Mouse (Mus musculus): ENCODE results near the gene Smim24. TPM values are rescaled to one million over a fixed set of nuclear protein-coding genes. Genes with fewer than 3 reads are reported as not detected.

Smim24 gene
- polyA plus RNA-seq, 2 experiments: 4.3 to 7.8 TPM

- ATAC-seq (ENCODE audit: low FRiP score, low read depth) (no peak), DNase-seq (ENCODE audit: low spot score) (no peak)
- H3K36me3 ChIP-seq (ENCODE audit: control insufficient read depth, insufficient read depth, low read length): peaks cover 63% of the 10 kb centered on the region
- H3K4me1 ChIP-seq (ENCODE audit: control insufficient read depth, insufficient read depth, low read length): peaks cover 14% of the 10 kb centered on the region
- H3K9ac ChIP-seq (ENCODE audit: low read depth, low read length, severe bottlenecking): no peak overlapping the region
- no peak for TF ChIP-seq POLR2A (IDR thresholded peaks at IDR 0.05; ENCODE audit: borderline replicate concordance, extremely low read depth, insufficient read depth, insufficient read length)
- no peak overlapping the region for H3K4me3 ChIP-seq (replicated peaks; ENCODE audit: low read length)
- H3K4me2 ChIP-seq (replicated peaks; ENCODE audit: low read depth, low read length, severe bottlenecking): no peak overlapping the region
- no peaks in the 10 kb centered on the region for H3K9me3 ChIP-seq (ENCODE audit: control insufficient read depth, low read length)
- peaks cover 26% of the 10 kb centered on the region for H3K27me3 ChIP-seq (ENCODE audit: control insufficient read depth, insufficient read depth, low read length)
- WGBS: 91% methylated on average over 6 of the region's 6 CpGs
- H3K27ac ChIP-seq (replicated peaks; ENCODE audit: low read depth, low read length): no peak overlapping the region
Measured at GRCm38 (mm10) chr10:81366477-81367206, 26.2 kb upstream of the Smim24 start.

- 63% methylated on average over 6 of the region's 6 CpGs for WGBS
- Histone ChIP-seq H3K4me2 (replicated peaks; ENCODE audit: low read depth, low read length, severe bottlenecking) (no peak overlapping the region), H3K9me3 (ENCODE audit: control insufficient read depth, low read length) (no peaks in the 10 kb centered on the region), H3K36me3 (ENCODE audit: control insufficient read depth, insufficient read depth, low read length) (peaks cover 67% of the 10 kb centered on the region), H3K4me1 (ENCODE audit: control insufficient read depth, insufficient read depth, low read length) (peaks cover 14% of the 10 kb centered on the region), H3K9ac (ENCODE audit: low read depth, low read length, severe bottlenecking) (no peak overlapping the region), H3K27ac (replicated peaks; ENCODE audit: low read depth, low read length) (no peak overlapping the region), H3K27me3 (ENCODE audit: control insufficient read depth, insufficient read depth, low read length) (peaks cover 26% of the 10 kb centered on the region), H3K4me3 (replicated peaks; ENCODE audit: low read length) (no peak overlapping the region)
- DNase-seq (ENCODE audit: low spot score): no peak
- TF ChIP-seq POLR2A (IDR thresholded peaks at IDR 0.05; ENCODE audit: borderline replicate concordance, extremely low read depth, insufficient read depth, insufficient read length): no peak
- ATAC-seq (ENCODE audit: low FRiP score, low read depth): no peak
Measured at GRCm38 (mm10) chr10:81367207-81367495, 25.7 kb upstream of the Smim24 start.

DNA sequence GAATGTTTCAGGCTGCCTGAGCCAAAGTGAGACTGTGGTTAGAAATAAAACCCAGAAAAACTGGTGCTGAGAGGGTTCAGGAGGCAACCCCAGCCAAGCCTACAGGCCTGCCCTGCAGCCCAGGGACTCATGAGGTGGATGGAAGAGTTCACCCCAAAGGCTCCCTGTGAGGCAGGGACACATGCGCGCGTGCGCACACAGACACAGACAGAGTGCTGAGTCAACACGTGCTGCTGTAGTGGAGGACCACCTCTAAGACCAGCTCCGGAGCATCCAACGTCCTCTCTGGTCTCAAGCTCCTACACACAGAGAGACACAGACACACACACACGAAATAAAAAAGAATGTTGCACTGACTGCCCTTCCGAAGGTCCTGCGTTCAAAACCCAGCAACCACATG lies 17.5 kb upstream of the Smim24 start:
- TF ChIP-seq POLR2A (IDR thresholded peaks at IDR 0.05; ENCODE audit: borderline replicate concordance, extremely low read depth, insufficient read depth, insufficient read length): no peak
- H3K4me1 ChIP-seq (ENCODE audit: control insufficient read depth, insufficient read depth, low read length): peaks cover 15% of the 10 kb centered on the region
- no peak for ATAC-seq (ENCODE audit: low FRiP score, low read depth)
- H3K9me3 ChIP-seq (ENCODE audit: control insufficient read depth, low read length): no peaks in the 10 kb centered on the region
- H3K9ac ChIP-seq (ENCODE audit: low read depth, low read length, severe bottlenecking): no peak overlapping the region
- 93% methylated on average over 10 of the region's 10 CpGs for WGBS
- peaks cover 45% of the 10 kb centered on the region for H3K36me3 ChIP-seq (ENCODE audit: control insufficient read depth, insufficient read depth, low read length)
- no peaks in the 10 kb centered on the region for H3K27me3 ChIP-seq (ENCODE audit: control insufficient read depth, insufficient read depth, low read length)
- no peak overlapping the region for H3K27ac ChIP-seq (replicated peaks; ENCODE audit: low read depth, low read length)
- no peak for DNase-seq (ENCODE audit: low spot score)
- no peak overlapping the region for H3K4me2 ChIP-seq (replicated peaks; ENCODE audit: low read depth, low read length, severe bottlenecking)
- H3K4me3 ChIP-seq (replicated peaks; ENCODE audit: low read length): no peak overlapping the region

DNA sequence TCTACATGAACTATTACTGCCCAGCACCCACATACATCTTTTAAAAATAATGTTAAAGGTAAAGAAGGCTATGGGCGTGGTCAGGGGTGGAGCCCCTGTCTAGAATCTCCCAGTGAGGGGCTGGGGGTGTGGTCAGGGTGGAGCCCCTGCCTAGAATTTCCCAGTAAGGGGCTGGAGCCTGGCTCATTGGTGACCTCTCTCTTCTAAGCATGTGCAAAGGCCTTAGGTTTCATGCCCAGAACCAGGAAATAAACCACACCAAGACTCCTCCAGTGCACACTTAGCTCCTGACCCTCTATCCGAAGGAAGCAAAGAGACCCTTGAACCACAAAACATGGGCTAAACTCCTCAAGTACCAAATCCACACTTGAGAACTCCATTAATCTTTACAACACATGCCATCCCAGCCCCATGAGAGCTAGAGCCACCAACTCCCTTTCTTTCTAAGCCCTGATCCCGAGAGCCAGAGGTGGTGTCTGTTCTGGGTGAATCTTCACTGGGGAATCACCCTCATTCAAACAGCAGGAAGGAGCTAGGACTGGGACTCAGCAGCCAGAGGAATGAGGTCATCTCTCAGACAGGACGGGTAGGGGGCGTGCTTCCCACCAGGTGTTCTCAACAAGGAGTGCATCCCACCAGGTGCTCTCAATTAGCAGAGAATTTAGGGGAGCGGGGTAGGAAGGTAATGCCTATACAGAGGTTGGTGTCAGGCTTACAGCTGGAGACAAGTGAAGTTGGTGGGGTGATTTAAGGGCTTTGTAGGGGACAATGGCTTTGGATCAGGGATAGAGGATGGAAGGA lies 16.1 kb upstream of the Smim24 start:
- DNase-seq (ENCODE audit: low spot score): no peak
- Histone ChIP-seq H3K9ac (ENCODE audit: low read depth, low read length, severe bottlenecking) (peak overlapping the region; percentile 89), H3K27ac (replicated peaks; ENCODE audit: low read depth, low read length) (no peak overlapping the region), H3K4me1 (ENCODE audit: control insufficient read depth, insufficient read depth, low read length) (peaks cover 15% of the 10 kb centered on the region), H3K4me3 (replicated peaks; ENCODE audit: low read length) (peak overlapping the region; percentile 89), H3K9me3 (ENCODE audit: control insufficient read depth, low read length) (no peaks in the 10 kb centered on the region), H3K36me3 (ENCODE audit: control insufficient read depth, insufficient read depth, low read length) (peaks cover 31% of the 10 kb centered on the region), H3K27me3 (ENCODE audit: control insufficient read depth, insufficient read depth, low read length) (no peaks in the 10 kb centered on the region), H3K4me2 (replicated peaks; ENCODE audit: low read depth, low read length, severe bottlenecking) (peak overlapping the region; percentile 85)
- 33% methylated on average over 6 of the region's 6 CpGs for WGBS
- no peak for ATAC-seq (ENCODE audit: low FRiP score, low read depth)
- no peak for TF ChIP-seq POLR2A (IDR thresholded peaks at IDR 0.05; ENCODE audit: borderline replicate concordance, extremely low read depth, insufficient read depth, insufficient read length)

- TF ChIP-seq POLR2A (IDR thresholded peaks at IDR 0.05; ENCODE audit: borderline replicate concordance, extremely low read depth, insufficient read depth, insufficient read length): no peak
- no peak overlapping the region for H3K27ac ChIP-seq (replicated peaks; ENCODE audit: low read depth, low read length)
Measured at GRCm38 (mm10) chr10:81377362-81377664, 15.5 kb upstream of the Smim24 start.

More at GRCm38 (mm10) chr10:81377362-81377664, 15.5 kb upstream of the Smim24 start:
- Histone ChIP-seq H3K9ac (ENCODE audit: low read depth, low read length, severe bottlenecking) (peak overlapping the region; percentile 89), H3K4me2 (replicated peaks; ENCODE audit: low read depth, low read length, severe bottlenecking) (peak overlapping the region; percentile 85), H3K36me3 (ENCODE audit: control insufficient read depth, insufficient read depth, low read length) (peaks cover 25% of the 10 kb centered on the region), H3K4me3 (replicated peaks; ENCODE audit: low read length) (peak overlapping the region; percentile 89), H3K9me3 (ENCODE audit: control insufficient read depth, low read length) (no peaks in the 10 kb centered on the region), H3K27me3 (ENCODE audit: control insufficient read depth, insufficient read depth, low read length) (no peaks in the 10 kb centered on the region), H3K4me1 (ENCODE audit: control insufficient read depth, insufficient read depth, low read length) (peaks cover 15% of the 10 kb centered on the region)
- DNase-seq (ENCODE audit: low spot score): no peak
- ATAC-seq (ENCODE audit: low FRiP score, low read depth): no peak
- 44% methylated on average over 2 of the region's 2 CpGs for WGBS
